Mouse (Mus musculus): Measurements from ENCODE around the gene Itgb5. TPM values are rescaled to one million over a fixed set of nuclear protein-coding genes. Genes with fewer than 3 reads are reported as not detected.

The Itgb5 gene
- polyA plus RNA-seq, 1 experiment from 2014 or later = 20.0 TPM

DNA sequence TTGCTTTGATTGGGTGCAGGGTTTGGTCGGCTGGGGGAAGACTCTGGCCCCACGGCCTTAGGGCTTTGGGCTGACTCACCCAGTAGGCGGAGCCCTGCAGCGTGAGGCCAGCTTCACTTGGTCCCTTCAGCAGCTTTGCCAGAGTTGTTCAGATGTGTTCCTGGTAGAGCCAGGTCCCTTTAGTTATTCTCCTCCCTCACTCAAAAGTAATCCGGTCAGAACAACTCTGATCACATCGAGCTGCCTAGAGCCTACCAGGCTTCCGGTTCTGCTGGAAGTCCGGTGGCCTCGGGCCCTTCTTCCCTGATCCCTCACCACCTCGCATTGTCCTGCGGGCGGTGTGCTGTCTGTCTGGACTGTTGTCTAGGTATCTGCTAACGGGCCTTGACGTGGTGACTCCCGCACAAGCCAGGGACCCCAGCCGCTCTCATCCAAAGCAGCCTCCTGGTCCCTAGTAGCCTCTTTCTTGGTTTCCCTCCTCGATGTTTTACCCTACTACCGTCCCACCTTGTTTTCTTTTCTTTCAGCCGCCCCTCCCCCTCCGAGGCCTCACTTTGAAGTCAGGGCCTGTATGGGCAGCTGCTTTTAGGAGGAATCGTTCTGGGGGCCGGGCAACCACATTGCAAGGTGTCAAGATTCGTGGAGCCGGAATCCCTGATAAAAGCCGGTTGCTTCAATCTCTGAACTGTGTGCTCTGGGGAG, 4.5 kb downstream of the Itgb5 start:
- ATAC-seq = peak; percentile 54
- 0 out of 2 replicates have a peak overlapping the region, but pooled peaks have one; percentile 8 for H3K9ac ChIP-seq

DNA sequence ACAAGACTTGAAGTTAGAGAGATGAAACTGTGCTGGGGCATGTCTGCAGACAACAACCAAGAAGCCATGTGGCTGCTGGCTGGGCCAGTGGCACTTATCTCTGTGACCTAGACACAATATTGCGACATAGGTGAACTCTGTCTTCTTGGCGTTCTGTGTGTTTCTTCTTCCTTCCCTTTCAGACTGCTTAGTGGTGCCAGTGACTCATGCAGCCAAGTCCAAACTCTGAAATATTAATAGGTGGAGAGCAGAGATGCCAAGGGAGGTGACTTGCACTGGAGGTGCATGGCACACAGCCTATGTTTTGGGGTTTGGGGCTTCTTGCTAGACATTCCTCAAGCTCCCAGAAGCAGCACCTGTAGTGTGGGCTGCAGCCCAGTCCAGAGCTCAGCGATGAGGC, 7.2 kb downstream of the Itgb5 start:
- Histone ChIP-seq H3K36me3 (no peaks in the 10 kb centered on the region), H3K4me3 (no peak overlapping the region), H3K27ac (no peak overlapping the region), H3K9me3 (replicated peaks) (no peaks in the 10 kb centered on the region), H3K4me2 (no peak overlapping the region), H3K4me1 (peaks cover 53% of the 10 kb centered on the region), H3K27me3 (replicated peaks) (peaks cover 46% of the 10 kb centered on the region), H3K9ac (no peak overlapping the region)
- no peak for ATAC-seq
- WGBS (ENCODE audit: insufficient replicate concordance) = 41% methylated on average over 3 of the region's 3 CpGs

More for the DNA sequence above, 4.5 kb downstream of the Itgb5 start:
- Histone ChIP-seq H3K9me3 (replicated peaks) (no peaks in the 10 kb centered on the region), H3K36me3 (no peaks in the 10 kb centered on the region), H3K4me3 (peak overlapping the region; percentile 32), H3K27me3 (replicated peaks) (peaks cover 72% of the 10 kb centered on the region), H3K4me1 (peaks cover 61% of the 10 kb centered on the region), H3K27ac (peak overlapping the region; percentile 48), H3K4me2 (peak overlapping the region; percentile 61)
- WGBS (ENCODE audit: insufficient replicate concordance) = 1% methylated on average over 25 of the region's 25 CpGs

DNA sequence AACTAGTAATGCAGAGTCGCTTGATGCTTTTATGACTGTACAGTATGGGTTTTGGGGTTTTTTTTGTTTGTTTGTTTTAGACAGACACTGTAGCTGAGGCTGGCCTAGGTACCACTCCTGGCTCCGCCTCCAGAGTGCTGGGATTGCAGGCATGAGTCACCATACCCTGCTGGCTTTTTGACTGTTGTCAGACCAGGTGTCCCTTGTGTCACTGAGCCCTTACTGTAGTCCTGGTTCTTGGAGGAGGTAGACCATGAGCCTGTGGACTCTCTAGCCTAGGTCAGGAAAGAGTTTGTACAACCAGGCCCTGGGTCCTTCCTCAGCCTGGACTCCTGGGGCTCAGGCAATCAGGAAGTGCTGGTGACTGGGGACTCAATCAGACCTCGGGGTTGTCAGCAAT, 7.7 kb downstream of the Itgb5 start:
- Histone ChIP-seq H3K27me3 (replicated peaks) (peaks cover 40% of the 10 kb centered on the region), H3K4me3 (no peak overlapping the region), H3K9me3 (replicated peaks) (no peaks in the 10 kb centered on the region), H3K4me2 (no peak overlapping the region), H3K9ac (no peak overlapping the region), H3K4me1 (peaks cover 50% of the 10 kb centered on the region), H3K27ac (no peak overlapping the region), H3K36me3 (no peaks in the 10 kb centered on the region)
- no peak for ATAC-seq
- WGBS (ENCODE audit: insufficient replicate concordance) = 45% methylated on average over 3 of the region's 3 CpGs

DNA sequence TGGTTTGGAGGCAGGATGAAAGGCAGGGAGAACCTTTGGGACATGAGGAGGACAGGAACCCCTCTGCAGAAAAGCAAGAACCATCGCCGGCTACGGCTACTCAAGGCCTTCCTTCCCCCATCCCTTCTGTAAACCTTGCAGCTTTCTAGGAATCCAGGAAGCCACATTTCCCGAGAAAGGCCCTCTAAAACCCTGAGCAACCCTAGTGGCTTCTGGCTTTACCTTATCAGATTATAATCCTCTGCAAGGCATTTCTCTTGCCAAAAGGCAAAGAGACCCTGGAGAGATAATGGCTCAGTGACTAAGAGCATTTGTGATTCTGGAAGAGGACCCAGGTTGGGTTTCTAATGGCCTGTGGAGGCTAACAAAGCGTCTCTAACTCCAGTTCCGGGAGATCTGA, 11.2 kb downstream of the Itgb5 start:
- Histone ChIP-seq H3K27me3 (replicated peaks) (peaks cover 6% of the 10 kb centered on the region), H3K9me3 (replicated peaks) (no peaks in the 10 kb centered on the region), H3K4me3 (no peak overlapping the region), H3K36me3 (no peaks in the 10 kb centered on the region), H3K9ac (no peak overlapping the region), H3K4me1 (peaks cover 19% of the 10 kb centered on the region), H3K27ac (no peak overlapping the region), H3K4me2 (no peak overlapping the region)
- WGBS (ENCODE audit: insufficient replicate concordance) = 37% methylated on average over 6 of the region's 6 CpGs
- ATAC-seq = no peak

DNA sequence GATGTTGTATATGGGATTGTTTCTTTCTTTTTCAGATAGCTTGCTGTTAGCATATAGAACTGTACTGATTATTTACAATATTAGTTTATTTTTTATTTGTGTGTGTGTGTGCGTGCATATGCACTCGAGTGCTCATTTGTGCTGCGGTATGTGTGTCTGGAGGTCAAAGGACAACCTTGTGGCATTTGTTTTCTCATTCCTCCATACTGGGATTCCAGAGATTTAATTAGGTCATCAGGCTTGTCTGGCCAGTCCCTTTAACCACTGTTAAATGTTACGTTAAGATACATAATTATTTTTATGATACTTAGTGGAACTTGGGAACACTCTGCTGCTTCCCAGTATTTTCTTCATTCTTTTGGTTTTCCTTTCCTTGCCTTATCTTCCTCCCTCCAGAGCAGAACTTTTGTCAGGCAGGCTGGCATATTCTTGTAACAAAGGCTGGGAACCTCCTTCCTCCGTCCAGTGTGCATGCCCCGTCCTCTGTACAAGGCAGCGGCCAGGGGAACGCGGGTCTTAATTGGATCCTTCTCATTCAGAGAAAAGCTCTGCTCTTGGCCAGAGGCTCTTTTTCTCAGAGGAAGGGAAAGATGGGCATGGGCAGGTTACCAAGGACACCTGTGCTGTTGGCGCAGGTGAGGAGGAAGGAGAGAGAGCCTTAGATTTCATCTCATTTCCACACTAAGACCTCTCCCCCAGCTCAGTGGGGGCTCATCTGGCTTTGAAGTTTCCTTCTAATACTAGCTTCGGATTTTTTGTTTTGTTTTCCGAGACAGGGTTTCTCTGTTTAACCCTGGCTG, 12.8 kb downstream of the Itgb5 start:
- Histone ChIP-seq H3K4me2 (no peak overlapping the region), H3K27me3 (replicated peaks) (no peaks in the 10 kb centered on the region), H3K4me3 (no peak overlapping the region), H3K36me3 (peaks cover 4% of the 10 kb centered on the region; the same call in 1 of the 2 replicates), H3K9ac (no peak overlapping the region), H3K27ac (no peak overlapping the region), H3K4me1 (peaks cover 9% of the 10 kb centered on the region; the same call in 1 of the 2 replicates), H3K9me3 (replicated peaks) (no peaks in the 10 kb centered on the region)
- WGBS (ENCODE audit: insufficient replicate concordance) = 79% methylated on average over 12 of the region's 12 CpGs
- no peak for ATAC-seq

DNA sequence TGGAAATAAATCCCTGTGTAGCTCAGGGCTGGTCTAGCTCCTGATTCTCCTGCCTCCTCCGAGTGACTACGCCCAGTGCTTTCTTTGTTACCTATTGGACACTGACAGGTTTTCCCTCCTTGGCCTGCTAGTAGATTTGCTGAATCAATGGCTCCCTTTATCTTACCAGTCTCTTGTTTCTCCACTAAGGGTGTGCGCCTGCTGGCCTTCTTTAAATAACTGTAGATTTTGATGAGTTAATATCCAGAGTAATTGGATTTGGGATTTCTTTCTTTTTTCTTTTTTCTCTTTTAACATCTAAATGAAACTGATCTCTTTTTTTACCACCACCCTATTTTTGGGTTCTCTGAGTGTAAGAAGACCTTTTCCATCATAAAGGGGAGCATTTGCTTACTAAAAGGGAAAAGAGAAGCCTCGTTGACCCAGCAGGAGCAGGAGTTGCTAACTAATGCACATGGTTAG, 14.7 kb downstream of the Itgb5 start:
- Histone ChIP-seq H3K27me3 (replicated peaks) (no peaks in the 10 kb centered on the region), H3K4me2 (no peak overlapping the region), H3K4me3 (no peak overlapping the region), H3K9ac (no peak overlapping the region), H3K36me3 (peaks cover 4% of the 10 kb centered on the region; the same call in 1 of the 2 replicates), H3K4me1 (peaks cover 9% of the 10 kb centered on the region; the same call in 1 of the 2 replicates), H3K9me3 (replicated peaks) (no peaks in the 10 kb centered on the region), H3K27ac (no peak overlapping the region)
- WGBS (ENCODE audit: insufficient replicate concordance) = 59% methylated on average over 4 of the region's 4 CpGs
- ATAC-seq = no peak

DNA sequence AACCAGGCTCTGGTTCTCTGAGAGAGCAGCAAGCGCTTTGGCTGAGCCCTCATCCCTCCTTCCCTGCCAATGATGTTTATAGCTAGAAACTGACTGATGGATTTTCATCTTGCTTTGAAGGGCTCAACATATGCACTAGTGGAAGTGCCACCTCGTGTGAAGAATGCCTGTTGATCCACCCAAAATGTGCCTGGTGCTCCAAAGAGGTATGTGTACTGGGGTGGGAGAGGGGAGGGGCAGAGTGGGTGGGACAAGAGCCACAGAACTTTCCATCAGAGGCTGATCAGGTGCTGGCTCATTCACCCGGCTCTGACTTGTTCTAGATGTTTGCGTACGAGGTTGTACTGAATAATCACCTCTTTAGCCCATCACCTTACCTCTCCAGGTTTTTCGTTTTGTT, 15.4 kb downstream of the Itgb5 start:
- 61% methylated on average over 6 of the region's 6 CpGs for WGBS (ENCODE audit: insufficient replicate concordance)
- Histone ChIP-seq H3K9ac (no peak overlapping the region), H3K4me2 (no peak overlapping the region), H3K4me3 (no peak overlapping the region), H3K4me1 (peaks cover 9% of the 10 kb centered on the region; the same call in 1 of the 2 replicates), H3K36me3 (peaks cover 4% of the 10 kb centered on the region; the same call in 1 of the 2 replicates), H3K9me3 (replicated peaks) (no peaks in the 10 kb centered on the region), H3K27me3 (replicated peaks) (no peaks in the 10 kb centered on the region), H3K27ac (no peak overlapping the region)
- ATAC-seq = no peak

DNA sequence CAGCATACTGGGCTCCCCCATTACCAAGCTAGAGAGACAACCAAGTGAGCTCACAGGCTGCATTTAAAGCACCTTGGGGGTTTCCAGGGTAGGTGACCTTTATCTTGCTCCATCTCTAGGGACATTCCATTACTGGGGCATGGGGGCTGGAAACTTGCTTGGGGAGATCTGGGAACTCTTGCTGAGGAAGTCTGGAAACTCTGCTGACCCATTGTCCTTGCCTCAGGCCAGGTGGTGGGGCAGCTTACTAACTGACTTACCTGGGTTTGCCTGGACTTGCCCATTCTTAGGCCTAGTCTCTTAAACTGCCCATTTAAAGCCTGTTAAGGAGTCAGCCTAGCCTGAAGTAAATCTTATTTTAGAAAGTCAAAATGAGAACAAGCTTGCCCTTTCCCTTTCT, 23.8 kb downstream of the Itgb5 start:
- Histone ChIP-seq H3K27me3 (replicated peaks) (no peaks in the 10 kb centered on the region), H3K9ac (no peak overlapping the region), H3K4me2 (no peak overlapping the region), H3K36me3 (peaks cover 3% of the 10 kb centered on the region; the same call in 1 of the 2 replicates), H3K4me3 (no peak overlapping the region), H3K4me1 (0 out of 2 replicates have a peak, but pooled peaks cover 3% of the 10 kb centered on the region), H3K9me3 (replicated peaks) (no peaks in the 10 kb centered on the region), H3K27ac (no peak overlapping the region)
- no peak for ATAC-seq

DNA sequence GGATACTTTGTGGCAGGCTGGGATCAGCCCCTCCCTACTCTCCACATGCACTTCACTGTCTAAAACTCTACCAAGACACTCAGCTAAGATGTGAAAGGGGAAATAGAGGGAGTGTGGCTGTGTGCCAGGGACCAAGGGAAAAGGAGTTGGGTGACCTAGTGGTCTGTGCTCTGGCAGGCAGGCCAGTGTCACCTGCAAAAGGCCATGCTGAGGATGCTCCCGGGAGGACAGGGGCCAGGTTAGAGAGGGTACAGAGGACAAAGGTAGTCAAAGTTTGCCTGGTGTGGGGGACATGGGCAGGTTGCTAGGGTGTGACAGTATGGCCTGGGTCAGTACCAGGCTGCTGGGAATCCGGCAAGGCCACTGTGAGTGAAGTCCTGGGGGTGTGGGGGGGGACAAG, 29.3 kb downstream of the Itgb5 start:
- Histone ChIP-seq H3K4me1 (peaks cover 12% of the 10 kb centered on the region; the same call in 1 of the 2 replicates), H3K4me2 (no peak overlapping the region), H3K9me3 (replicated peaks) (no peaks in the 10 kb centered on the region), H3K27me3 (replicated peaks) (no peaks in the 10 kb centered on the region), H3K4me3 (no peak overlapping the region), H3K36me3 (no peaks in the 10 kb centered on the region), H3K9ac (no peak overlapping the region), H3K27ac (no peak overlapping the region)
- 73% methylated on average over 2 of the region's 2 CpGs for WGBS (ENCODE audit: insufficient replicate concordance)
- no peak; the same call in 1 of the 2 replicates for ATAC-seq

DNA sequence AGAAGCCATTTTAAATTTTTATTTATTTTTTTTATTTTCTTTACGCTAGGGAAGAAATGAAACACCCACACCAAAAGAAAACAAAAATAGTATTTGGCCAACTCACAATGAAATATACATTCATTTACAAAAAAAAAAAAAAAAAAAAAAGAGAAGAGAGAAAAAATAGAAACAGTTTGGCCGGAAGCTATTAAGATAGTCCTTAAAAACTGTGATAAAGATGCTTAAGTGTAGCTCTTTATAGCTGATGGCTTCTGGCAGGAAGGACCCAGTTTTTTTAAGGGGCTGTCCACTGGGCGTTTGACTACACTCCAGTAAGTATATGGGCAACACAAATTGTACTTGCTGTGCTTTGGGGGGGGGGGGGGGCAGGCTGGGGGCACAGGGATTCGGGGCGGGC, 29.9 kb downstream of the Itgb5 start:
- Histone ChIP-seq H3K9me3 (replicated peaks) (no peaks in the 10 kb centered on the region), H3K36me3 (no peaks in the 10 kb centered on the region), H3K4me1 (peaks cover 12% of the 10 kb centered on the region; the same call in 1 of the 2 replicates), H3K27me3 (replicated peaks) (no peaks in the 10 kb centered on the region), H3K4me3 (no peak overlapping the region), H3K9ac (no peak overlapping the region), H3K27ac (no peak overlapping the region), H3K4me2 (no peak overlapping the region)
- no peak for ATAC-seq
- 70% methylated on average over 5 of the region's 5 CpGs for WGBS (ENCODE audit: insufficient replicate concordance)

DNA sequence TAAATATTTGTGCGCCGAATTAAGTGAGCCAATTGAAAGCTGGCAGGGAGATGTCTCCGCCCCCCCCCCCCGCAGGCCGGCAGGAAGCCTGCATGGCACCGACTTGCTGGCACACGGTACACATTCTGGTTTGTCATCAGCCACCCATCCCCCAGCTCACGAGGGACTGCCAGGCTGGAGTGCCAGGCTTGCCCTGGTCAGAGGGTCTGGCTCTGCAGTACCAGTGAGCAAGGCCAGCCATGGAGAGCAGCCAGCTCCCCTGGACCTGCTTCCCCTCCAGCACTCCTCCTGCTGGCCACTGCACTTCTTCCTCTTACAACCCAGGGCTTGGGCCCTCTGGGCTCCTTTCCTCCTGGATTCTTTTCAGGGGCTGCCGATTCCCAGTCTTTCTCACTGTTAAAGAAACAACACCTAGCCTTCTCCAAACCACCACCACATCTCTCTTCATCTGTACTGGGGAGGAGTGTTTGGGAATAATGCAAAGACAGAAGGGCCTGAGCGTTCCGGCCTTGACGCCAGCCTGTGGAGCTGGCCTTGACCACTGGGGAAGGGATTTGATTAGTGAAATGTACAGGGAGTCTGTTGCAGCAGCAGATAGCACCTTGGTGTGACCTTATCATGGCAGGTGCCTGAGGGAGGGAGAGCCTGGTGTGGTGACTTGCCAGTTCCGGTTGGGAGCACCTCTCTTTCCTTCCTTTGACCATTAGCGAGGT, 30.7 kb downstream of the Itgb5 start:
- no peak for ATAC-seq
- Histone ChIP-seq H3K27ac (no peak overlapping the region), H3K4me2 (peak overlapping the region; percentile 20; the same call in 1 of the 2 replicates), H3K4me3 (no peak overlapping the region), H3K9me3 (replicated peaks) (no peaks in the 10 kb centered on the region), H3K27me3 (replicated peaks) (no peaks in the 10 kb centered on the region), H3K9ac (no peak overlapping the region), H3K4me1 (peaks cover 12% of the 10 kb centered on the region; the same call in 1 of the 2 replicates), H3K36me3 (no peaks in the 10 kb centered on the region)
- WGBS (ENCODE audit: insufficient replicate concordance) = 43% methylated on average over 14 of the region's 14 CpGs
